Mouse (Mus musculus): ENCODE measurements around the gene Nck1.

DNA sequence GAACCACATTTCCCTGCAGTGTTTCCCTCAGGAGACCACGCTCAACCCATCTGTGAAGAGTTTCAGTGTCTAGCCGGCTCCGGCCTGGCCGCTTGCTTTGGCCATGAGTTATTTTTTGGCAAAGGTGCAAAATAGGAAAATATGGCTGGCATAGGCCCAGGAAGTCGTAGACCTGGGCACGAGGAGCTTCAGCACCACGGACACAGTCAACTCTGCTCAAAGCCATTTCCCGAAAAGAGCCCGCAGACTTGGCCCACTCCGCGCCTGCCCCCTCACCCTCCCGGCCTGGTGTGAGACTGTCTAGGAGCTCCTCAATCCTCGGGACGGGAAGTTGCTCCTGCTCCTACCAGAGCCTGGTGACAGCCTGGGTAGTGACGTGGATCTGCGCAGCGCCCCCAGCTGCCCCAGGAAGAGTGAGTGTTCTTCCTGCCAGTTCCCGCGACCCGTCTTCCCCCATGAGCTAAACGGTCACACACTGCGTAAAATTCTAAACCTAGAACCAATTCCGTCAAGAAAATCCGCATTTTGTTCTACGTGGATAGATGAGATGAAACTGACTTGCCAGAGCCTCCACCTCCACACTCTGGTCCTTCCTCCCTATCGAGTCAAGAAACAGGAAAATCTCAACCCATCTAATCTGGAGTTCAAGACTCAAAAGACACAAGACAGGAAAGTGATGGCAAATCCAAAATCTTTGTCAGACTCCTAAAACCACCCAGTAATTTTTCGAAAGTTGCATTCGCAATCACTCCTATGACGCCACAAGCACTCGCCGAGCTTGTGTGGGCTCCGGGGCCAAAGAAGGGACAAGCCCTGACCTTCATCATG, 24.1 kb upstream of the Nck1 start:
- TF ChIP-seq GATA1 (IDR thresholded peaks at IDR 0.05; ENCODE audit: borderline replicate concordance, low read length) (no peak), FLI1 (IDR thresholded peaks at IDR 0.05; ENCODE audit: low read length) (no peak)
